Mouse (Mus musculus): ENCODE results near the gene Nmnat2.

DNA sequence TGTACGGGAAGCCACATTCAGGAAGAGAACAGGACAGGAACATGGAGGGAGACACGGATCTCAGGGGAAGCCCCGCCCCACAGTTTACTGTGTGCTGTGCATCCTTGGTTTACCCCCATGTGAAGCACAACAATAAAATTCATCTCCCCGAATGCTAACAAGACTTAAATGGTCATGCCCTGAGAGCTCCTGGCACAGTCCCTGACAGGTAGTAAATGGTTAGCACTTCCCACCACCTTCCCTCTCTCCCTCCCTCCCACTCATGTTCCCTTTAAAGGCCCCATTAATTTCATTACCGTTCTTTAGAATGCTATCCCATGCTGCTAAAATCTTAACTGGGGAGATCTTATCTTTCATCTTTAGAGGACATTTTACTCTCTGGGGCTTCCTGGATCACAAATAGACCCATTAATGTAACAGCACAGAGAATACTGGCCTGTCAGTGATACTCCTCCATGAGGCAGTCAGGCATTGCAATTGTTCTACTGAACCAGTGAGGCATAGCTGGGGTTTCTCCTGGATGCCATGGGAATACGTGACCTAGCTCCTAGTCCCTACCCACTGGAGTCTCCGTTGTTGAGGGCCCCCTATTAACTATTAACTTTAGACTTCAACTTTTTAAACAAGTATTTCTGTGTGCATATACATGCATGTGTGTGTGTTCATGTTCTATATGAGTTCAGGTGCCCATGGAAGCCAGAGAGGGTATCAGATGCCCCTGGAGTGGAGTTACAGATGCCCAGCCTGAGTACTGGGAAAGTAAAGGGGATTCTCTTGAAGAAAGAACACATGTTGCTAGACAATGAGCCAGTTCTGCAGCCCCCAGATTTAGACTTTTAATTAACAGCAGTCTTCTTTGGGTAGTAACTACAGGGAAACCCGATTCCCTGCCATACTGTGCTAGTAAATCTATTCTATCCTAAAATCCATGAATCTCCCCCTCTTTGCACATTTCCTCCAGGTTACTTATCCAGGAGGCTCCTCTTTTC is 170.8 kb downstream of the Nmnat2 start:
- TF ChIP-seq CTCF (IDR thresholded peaks at IDR 0.05; ENCODE audit: low read depth, low read length) (no peak), POLR2A (IDR thresholded peaks at IDR 0.05; ENCODE audit: extremely low read depth, insufficient read depth, low read length) (no peak)

Measured in liver, adult 2 months (tissue).